Mouse (Mus musculus) lung, embryonic 14.5 days (tissue): Measurements from ENCODE around the gene Spint5. TPM values are rescaled to one million over a fixed set of nuclear protein-coding genes. Genes with fewer than 3 reads are reported as not detected.

ENCODE experiments used
- ATAC-seq: fragments of 200-750 bp; cut with Nextera tagmentation; 2 replicates; pipeline ENCODE4 v1.8.0; 2017; ENCODE audit warnings: mild to moderate bottlenecking, moderate TSS enrichment, moderate library complexity; ENCODE audit not compliant: insufficient read depth
- DNase-seq: peaks from one replicate; pipeline ENCODE4 v3.0.0-alpha.2; 2015
- H3K27ac ChIP-seq: fragments of 300-500 bp; sonication (generic); 2 replicates; pipeline ENCODE4 v1.5.1; 2014; ENCODE audit warnings: low read depth, mild to moderate bottlenecking, moderate library complexity
- H3K27me3 ChIP-seq: fragments of 300-500 bp; sonication (generic); 2 replicates; pipeline ENCODE4 v1.6.1; 2014; ENCODE audit warnings: low read length, control low read depth; ENCODE audit not compliant: insufficient read depth
- H3K36me3 ChIP-seq: fragments of 300-500 bp; sonication (generic); 2 replicates; pipeline ENCODE4 v1.6.1; 2014; ENCODE audit warnings: control low read depth; ENCODE audit not compliant: insufficient read depth
- H3K4me1 ChIP-seq: fragments of 300-500 bp; sonication (generic); 2 replicates; pipeline ENCODE4 v1.6.1; 2014; ENCODE audit warnings: antibody characterized with exemption, control low read depth; ENCODE audit not compliant: insufficient read depth
- H3K4me2 ChIP-seq: fragments of 300-500 bp; sonication (generic); 2 replicates; pipeline ENCODE4 v1.6.1; 2014; ENCODE audit warnings: mild to moderate bottlenecking
- H3K4me3 ChIP-seq: fragments of 300-500 bp; sonication (generic); 2 replicates; pipeline ENCODE4 v1.5.1; 2014; ENCODE audit warnings: low read depth, low read length
- H3K9ac ChIP-seq: fragments of 300-500 bp; sonication (generic); 2 replicates; pipeline ENCODE4 v1.6.1; 2014
- H3K9me3 ChIP-seq: fragments of 300-500 bp; sonication (generic); 2 replicates; pipeline ENCODE4 v1.6.1; 2016; ENCODE audit warnings: low read depth, low read length, control low read depth
- CTCF ChIP-seq: IDR thresholded peaks from 2 replicates; pipeline ENCODE4 v1.5.1; 2016; ENCODE audit warnings: antibody characterized with exemption, low read depth
- WGBS: fragments of 180-500 bp; shearing (Covaris S2); extraction: QIAGEN DNeasy Blood & Tissue Kit; methylation state at CpG from one replicate; pipeline ENCODE4 v1.1.7; 2014; 5-methylcytosine and 5-hydroxymethylcytosine counted together
- polyA plus RNA-seq: library from polyadenylated mRNA; unstranded; fragments of >200 nt; fragmentation: Nextera tagmentation; extraction: Ambion mirVana; gene quantifications from 2 replicates; pipeline ENCODE4 v1.2.1, GENCODE M21; 2014

Gene Spint5
- polyA plus RNA-seq, 1 experiment from 2014 or later, result not detected

- Histone ChIP-seq H3K36me3 (peaks cover 95% of the 10 kb centered on the region), H3K4me3 (no peak overlapping the region), H3K27ac (no peak overlapping the region), H3K9ac (no peak overlapping the region), H3K9me3 (no peaks in the 10 kb centered on the region), H3K4me2 (no peak overlapping the region), H3K27me3 (no peaks in the 10 kb centered on the region), H3K4me1 (no peaks in the 10 kb centered on the region)
- ATAC-seq, result no peak
- WGBS, result 77% methylated on average over 11 of the region's 11 CpGs
- TF ChIP-seq CTCF, result no peak
- DNase-seq, result peak; percentile 11
These were observed 39.0 kb downstream of the Spint5 start for GRCm38 (mm10) chr2:164754105-164754504.

- DNase-seq (no peak), ATAC-seq (no peak)
- Histone ChIP-seq H3K9ac (no peak overlapping the region), H3K4me2 (no peak overlapping the region), H3K4me3 (no peak overlapping the region), H3K27me3 (no peaks in the 10 kb centered on the region), H3K36me3 (peaks cover 95% of the 10 kb centered on the region), H3K9me3 (no peaks in the 10 kb centered on the region), H3K27ac (no peak overlapping the region), H3K4me1 (no peaks in the 10 kb centered on the region)
- no peak for TF ChIP-seq CTCF
- 83% methylated on average over 2 of the region's 2 CpGs for WGBS
These were observed 39.7 kb downstream of the Spint5 start for GRCm38 (mm10) chr2:164754800-164755199.

- 86% methylated on average over 11 of the region's 11 CpGs for WGBS
- Histone ChIP-seq H3K4me3 (no peak overlapping the region), H3K9me3 (no peaks in the 10 kb centered on the region), H3K36me3 (peaks cover 96% of the 10 kb centered on the region), H3K27me3 (no peaks in the 10 kb centered on the region), H3K27ac (no peak overlapping the region; the same call in 1 of the 2 replicates), H3K9ac (no peak overlapping the region), H3K4me2 (no peak overlapping the region), H3K4me1 (no peaks in the 10 kb centered on the region)
- DNase-seq (no peak), ATAC-seq (no peak)
- TF ChIP-seq CTCF, result no peak
These were observed 42.7 kb downstream of the Spint5 start for GRCm38 (mm10) chr2:164757841-164758240.

- H3K4me1 ChIP-seq, result no peaks in the 10 kb centered on the region
- H3K27ac ChIP-seq, result no peak overlapping the region
- peaks cover 96% of the 10 kb centered on the region for H3K36me3 ChIP-seq
- H3K4me3 ChIP-seq, result no peak overlapping the region
- no peak for TF ChIP-seq CTCF
- WGBS, result 59% methylated on average over 1 of the region's 1 CpGs
- H3K9me3 ChIP-seq, result no peaks in the 10 kb centered on the region
- H3K4me2 ChIP-seq, result no peak overlapping the region
- no peak for DNase-seq
- ATAC-seq, result no peak
- H3K9ac ChIP-seq, result no peak overlapping the region
- H3K27me3 ChIP-seq, result no peaks in the 10 kb centered on the region
These were observed 43.6 kb downstream of the Spint5 start for GRCm38 (mm10) chr2:164758692-164759091.

- no peaks in the 10 kb centered on the region for H3K9me3 ChIP-seq
- no peak for TF ChIP-seq CTCF
- no peak overlapping the region for H3K4me3 ChIP-seq
- WGBS, result 79% methylated on average over 4 of the region's 4 CpGs
- H3K27ac ChIP-seq, result peak overlapping the region; percentile 31
- H3K36me3 ChIP-seq, result peaks cover 88% of the 10 kb centered on the region
- no peaks in the 10 kb centered on the region for H3K4me1 ChIP-seq
- no peaks in the 10 kb centered on the region for H3K27me3 ChIP-seq
- H3K9ac ChIP-seq, result no peak overlapping the region
- DNase-seq (peak; percentile 36), ATAC-seq (no peak)
- H3K4me2 ChIP-seq, result no peak overlapping the region; the same call in 1 of the 2 replicates
These were observed 45.1 kb downstream of the Spint5 start for GRCm38 (mm10) chr2:164760059-164760833.

- TF ChIP-seq CTCF, result no peak
- 80% methylated on average over 2 of the region's 2 CpGs for WGBS
- Histone ChIP-seq H3K27ac (no peak overlapping the region), H3K36me3 (peaks cover 88% of the 10 kb centered on the region), H3K27me3 (no peaks in the 10 kb centered on the region), H3K4me1 (no peaks in the 10 kb centered on the region), H3K4me3 (no peak overlapping the region), H3K4me2 (no peak overlapping the region), H3K9me3 (no peaks in the 10 kb centered on the region), H3K9ac (no peak overlapping the region)
- ATAC-seq (no peak), DNase-seq (no peak)
These were observed 46.4 kb downstream of the Spint5 start for GRCm38 (mm10) chr2:164761502-164761901.

GRCm38 (mm10) chr2:164761971-164762370 is 46.9 kb downstream of the Spint5 start:
- ATAC-seq (no peak), DNase-seq (no peak)
- Histone ChIP-seq H3K27ac (no peak overlapping the region), H3K4me3 (no peak overlapping the region), H3K9me3 (no peaks in the 10 kb centered on the region), H3K9ac (no peak overlapping the region), H3K4me2 (no peak overlapping the region), H3K36me3 (peaks cover 88% of the 10 kb centered on the region), H3K27me3 (no peaks in the 10 kb centered on the region), H3K4me1 (no peaks in the 10 kb centered on the region)
- no peak for TF ChIP-seq CTCF
- WGBS, result 95% methylated on average over 4 of the region's 4 CpGs
